In genomic region chr19:32710288-32710687, GRCm38 (mm10) we compare ENCODE assay signal across 9 mouse cellular contexts. TPM values are rescaled to one million over a fixed set of nuclear protein-coding genes. Genes with fewer than 3 reads are reported as not detected.
A peak's percentile ranks its signal among the peaks of the same experiment; 100 is the strongest.
DNase-seq lines count a peak whose midpoint lies in the region; ATAC-seq and TF ChIP-seq lines count a peak whose summit lies in the region.
"Had no signal": no experiment of that assay in that cellular context is flagged by ENCODE, and none has a peak within 500 bp of the region (broad histone marks: within the 10 kb centered on the region; RNA-seq: fewer than 3 reads in every experiment).

No protein-coding gene starts in this region.

- H3K9me3 ChIP-seq in liver, postnatal 0 days (ENCODE audit: low read length) = no peaks in the 10 kb centered on the region
- H3K9me3 ChIP-seq: limb, embryonic 12.5 days had no signal

- H3K27ac ChIP-seq in cerebellum, adult 2 months (ENCODE audit: insufficient read depth, low read length) = no peak overlapping the region
- H3K27ac ChIP-seq in layer of hippocampus, adult 2 months = no peak overlapping the region
- H3K27ac ChIP-seq in liver, postnatal 0 days (ENCODE audit: low read depth) = no peak overlapping the region
- H3K27ac ChIP-seq: limb, embryonic 12.5 days had no signal

- no peak for ATAC-seq in liver, postnatal 0 days

- DNase-seq in cerebellum, adult 2 months = peak in 1 of 2 experiments; percentile 22
- no peak for DNase-seq in cerebellum, postnatal 14 days
- DNase-seq in layer of hippocampus, adult 2 months (ENCODE audit: low spot score in 2 of 2) = no peak
- DNase-seq in layer of hippocampus, adult 9-11 months = no peak
- DNase-seq in NIH3T3 (ENCODE audit: low read depth) = peak; percentile 73
- no peak for DNase-seq in liver, postnatal 0 days
- no peak for DNase-seq in testis, postnatal 10 days (ENCODE audit: low spot score)
- DNase-seq in gastrocnemius, adult 8-10 months (ENCODE audit: low spot score in 2 of 2) = no peak

- TF ChIP-seq EP300 in liver, postnatal 0 days (IDR thresholded peaks at IDR 0.05; ENCODE audit: low read depth) = no peak

- peaks cover 2% of the 10 kb centered on the region for H3K36me3 ChIP-seq in liver, postnatal 0 days (replicated peaks; ENCODE audit: insufficient read depth, low read length)

- 0 out of 2 replicates have a peak, but pooled peaks have one; percentile 0 for TF ChIP-seq CTCF in cerebellum, adult 2 months (IDR thresholded peaks at IDR 0.05; ENCODE audit: borderline replicate concordance, insufficient read depth, low read depth, low read length)
- peak; percentile 76 for TF ChIP-seq CTCF in layer of hippocampus, adult 2 months (conservative IDR thresholded peaks at IDR 0.05)
- TF ChIP-seq CTCF in liver, postnatal 0 days (IDR thresholded peaks at IDR 0.05; ENCODE audit: low read depth) = peak; percentile 59

- no peak for TF ChIP-seq POLR2A in cerebellum, adult 2 months (IDR thresholded peaks at IDR 0.05; ENCODE audit: borderline replicate concordance, insufficient read depth, low read length)

- no peak overlapping the region for H3K9ac ChIP-seq in liver, postnatal 0 days (replicated peaks)
- H3K9ac ChIP-seq: limb, embryonic 12.5 days had no signal

- H3K4me2 ChIP-seq in liver, postnatal 0 days (ENCODE audit: low read depth, low read length) = no peak overlapping the region

- H3K4me3 ChIP-seq in cerebellum, adult 2 months (replicated peaks; ENCODE audit: insufficient read depth, low read depth, low read length) = no peak overlapping the region
- no peak overlapping the region for H3K4me3 ChIP-seq in layer of hippocampus, adult 2 months
- no peak overlapping the region for H3K4me3 ChIP-seq in liver, postnatal 0 days (ENCODE audit: low read depth, low read length)
- H3K4me3 ChIP-seq: limb, embryonic 12.5 days had no signal

- H3K4me1 ChIP-seq in cerebellum, adult 2 months (ENCODE audit: control insufficient read depth, insufficient read depth, low read length) = peaks cover 7% of the 10 kb centered on the region; the same call in 1 of the 2 replicates
- H3K4me1 ChIP-seq in liver, postnatal 0 days (ENCODE audit: insufficient read depth) = peaks cover 12% of the 10 kb centered on the region

- 45% methylated on average over 3 of the region's 3 CpGs for WGBS in cerebellum, adult 2 months
- 48% methylated on average over 3 of the region's 3 CpGs for WGBS in liver, postnatal 0 days (ENCODE audit: insufficient replicate concordance)

- H3K27me3 ChIP-seq in cerebellum, adult 2 months (ENCODE audit: control insufficient read depth, insufficient read depth, low read length) = no peaks in the 10 kb centered on the region
- no peaks in the 10 kb centered on the region for H3K27me3 ChIP-seq in liver, postnatal 0 days (ENCODE audit: insufficient read depth, low read length)
- H3K27me3 ChIP-seq: limb, embryonic 12.5 days had no signal

RNA-seq across cellular contexts. Expression of gene Atad1, which starts 29.3 kb away (rescaled TPM):
- polyA plus RNA-seq in cerebellum, adult 2 months (2012; rRNA removed) = 77.2 and 85.3 TPM in 2 replicates
- 10 to 100 TPM; 91.7 to 92.5 TPM for total RNA-seq in layer of hippocampus, adult 2 months (2021)
- polyA plus RNA-seq in liver, postnatal 0 days (2015; fragmentation: Nextera tagmentation; extraction: Ambion mirVana) = 25.9 and 26.0 TPM in 2 replicates
- 10 to 100 TPM; 58.0 to 72.1 (median 60.8) TPM for total RNA-seq in gastrocnemius, adult 8-10 months (2022)

RNA-seq across cellular contexts. Expression of gene Pten, which starts 47.0 kb away (rescaled TPM):
- polyA plus RNA-seq in cerebellum, adult 2 months (2012; rRNA removed) = 36.6 and 38.1 TPM in 2 replicates
- total RNA-seq in layer of hippocampus, adult 2 months (2021) = 100 to 1,000 TPM; 114 TPM
- polyA plus RNA-seq in liver, postnatal 0 days (2015; fragmentation: Nextera tagmentation; extraction: Ambion mirVana) = 5.1 and 5.9 TPM in 2 replicates
- 10 to 100 TPM; 28.0 to 39.8 (median 32.4) TPM for total RNA-seq in gastrocnemius, adult 8-10 months (2022)

Comparison
In these comparisons a context has a peak if more than half of its experiments do, and no peak if none do; other contexts are left out.
1. CTCF ChIP-seq: peak in every context shown above with its lines; median percentile 76 in layer of hippocampus, adult 2 months; 59 in liver, postnatal 0 days; 0 in cerebellum, adult 2 months.